Mouse (Mus musculus) gastrocnemius, postnatal 10 days (tissue): ENCODE measurements around the gene Fads6. TPM values are rescaled to one million over a fixed set of nuclear protein-coding genes. Genes with fewer than 3 reads are reported as not detected.

Source experiments
- DNase-seq: peaks from one replicate; pipeline ENCODE4 v3.0.0; 2021; ENCODE audit warnings: mixed read lengths
- microRNA-seq, 2 experiments: library from miRNA; unstranded; fragments of <30 nt; microRNA quantifications; one replicate each; pipeline ENCODE4 v1.2.0; 2021
- total RNA-seq, 2 experiments: library from RNA; stranded (reverse); gene quantifications; 2 replicates each; pipeline ENCODE4 v1.2.3; 2021

Fads6 gene
- total RNA-seq, 2 experiments from 2014 or later: 0.86 to 1.1 TPM

- DNase-seq: no peak
These were observed 46.9 kb downstream of the Fads6 start for GRCm38 (mm10) chr11:115250405-115251090.

- no peak for DNase-seq
These were observed 47.6 kb downstream of the Fads6 start for GRCm38 (mm10) chr11:115249721-115250404.

GRCm38 (mm10) chr11:115247945-115248344, 49.5 kb downstream of the Fads6 start:
- DNase-seq: no peak

- no peak for DNase-seq
These were observed 50.2 kb downstream of the Fads6 start for GRCm38 (mm10) chr11:115247240-115247639.

GRCm38 (mm10) chr11:115246386-115246785, 51.1 kb downstream of the Fads6 start:
- no peak for DNase-seq

GRCm38 (mm10) chr11:115244840-115245239, 52.6 kb downstream of the Fads6 start:
- no peak for DNase-seq

- DNase-seq: no peak
These were observed 53.7 kb downstream of the Fads6 start for GRCm38 (mm10) chr11:115243783-115244182.

GRCm38 (mm10) chr11:115242746-115243145, 54.7 kb downstream of the Fads6 start:
- no peak for DNase-seq

GRCm38 (mm10) chr11:115241402-115241801, 56.1 kb downstream of the Fads6 start:
- DNase-seq: peak; percentile 67

GRCm38 (mm10) chr11:115236570-115236969, 60.9 kb downstream of the Fads6 start:
- no peak for DNase-seq

- peak; percentile 40 for DNase-seq
These were observed 63.0 kb downstream of the Fads6 start for GRCm38 (mm10) chr11:115234320-115235044.

- DNase-seq: no peak
These were observed 63.8 kb downstream of the Fads6 start for GRCm38 (mm10) chr11:115233526-115234290.

- no peak for DNase-seq
These were observed 64.6 kb downstream of the Fads6 start for GRCm38 (mm10) chr11:115232889-115233288.

- DNase-seq: no peak
These were observed 65.5 kb downstream of the Fads6 start for GRCm38 (mm10) chr11:115231924-115232323.

GRCm38 (mm10) chr11:115231168-115231915, 66.1 kb downstream of the Fads6 start:
- no peak for DNase-seq

Small RNA genes lying within 50 kb of the gene (microRNA-seq; reads per million reads assigned to microRNA genes)
- gene Gm25837: 0 reads per million in 2 experiments

Other genes with a start within 250 kb of the Fads6 start
- gene Cd300ld3, start 249.3 kb downstream of the Fads6 start, total RNA-seq: 1 to 10 TPM; 2.4 to 3.7 TPM
- gene Cd300e, start 235.5 kb downstream of the Fads6 start, total RNA-seq: not detected
- gene Rab37, start 206.2 kb downstream of the Fads6 start, total RNA-seq: under 1 TPM; 0.21 to 0.77 TPM
- under 1 TPM in 1 of 2 experiments, not detected in 1; 0.34 TPM for gene Cd300lf, start 163.7 kb downstream of the Fads6 start, total RNA-seq
- 1 to 10 TPM; 6.5 to 8.3 TPM for gene Slc9a3r1, start 134.3 kb downstream of the Fads6 start, total RNA-seq
- gene Tmem104, start 110.2 kb downstream of the Fads6 start, total RNA-seq: 1 to 10 TPM; 3.9 to 6.4 TPM
- 10 to 100 TPM; 13.7 to 14.8 TPM for gene Nat9, start 109.8 kb downstream of the Fads6 start, total RNA-seq
- under 1 TPM; 0.05 to 0.16 TPM for gene Grin2c, start 30.4 kb downstream of the Fads6 start, total RNA-seq
- 1 to 10 TPM; 5.0 to 5.7 TPM for gene Fdxr, start 20.6 kb downstream of the Fads6 start, total RNA-seq
- gene Otop2, start 9.5 kb upstream of the Fads6 start, total RNA-seq: not detected
- gene Ush1g, start 24.4 kb upstream of the Fads6 start, total RNA-seq: under 1 TPM; 0.09 to 0.16 TPM
- gene Otop3, start 37.1 kb upstream of the Fads6 start, total RNA-seq: not detected
- gene Hid1, start 70.1 kb upstream of the Fads6 start, total RNA-seq: 1 to 10 TPM; 5.7 to 6.1 TPM
- 10 to 100 TPM in 1 of 2 experiments, 1 to 10 TPM in 1; 9.8 to 17.0 TPM for gene Cdr2l, start 84.3 kb upstream of the Fads6 start, total RNA-seq
- gene Mrpl58, start 106.1 kb upstream of the Fads6 start, total RNA-seq: 100 to 1,000 TPM in 1 of 2 experiments, 10 to 100 TPM in 1; 89.1 to 100 TPM
- 1,000 to 10,000 TPM; 1,026 to 1,088 TPM for gene Atp5h, start 122.3 kb upstream of the Fads6 start, total RNA-seq
- 10 to 100 TPM; 16.2 to 19.4 TPM for gene Kctd2, start 122.5 kb upstream of the Fads6 start, total RNA-seq
- not detected for gene Trim80, start 142.9 kb upstream of the Fads6 start, total RNA-seq
- gene Slc16a5, start 164.8 kb upstream of the Fads6 start, total RNA-seq: not detected
- gene Armc7, start 178.0 kb upstream of the Fads6 start, total RNA-seq: 1 to 10 TPM; 1.2 to 2.4 TPM
- gene Nt5c, start 194.2 kb upstream of the Fads6 start, total RNA-seq: 10 to 100 TPM; 17.3 to 19.0 TPM
- 100 to 1,000 TPM; 132 to 134 TPM for gene Jpt1, start 216.7 kb upstream of the Fads6 start, total RNA-seq
- gene Sumo2, start 238.6 kb upstream of the Fads6 start, total RNA-seq: 100 to 1,000 TPM; 182 to 195 TPM